Mouse (Mus musculus) forebrain, embryonic 15.5 days (tissue): ENCODE data around the gene Papss1. TPM values are rescaled to one million over a fixed set of nuclear protein-coding genes. Genes with fewer than 3 reads are reported as not detected.
A peak's percentile ranks its signal among the peaks of the same experiment; 100 is the strongest.

Source experiments
- ATAC-seq: fragments of 200-750 bp; cut with Nextera tagmentation; replicated peaks from 2 replicates; pipeline ENCODE4 v1.8.0; 2017; ENCODE audit warnings: mild to moderate bottlenecking, moderate TSS enrichment, moderate library complexity
- H3K27ac ChIP-seq: fragments of 300-500 bp; sonication (generic); replicated peaks from 2 replicates; pipeline ENCODE4 v1.5.1; 2015; ENCODE audit warnings: mild to moderate bottlenecking, inconsistent platforms
- H3K27me3 ChIP-seq: fragments of 300-500 bp; sonication (generic); 2 replicates; pipeline ENCODE4 v1.6.1; 2015; ENCODE audit warnings: inconsistent platforms
- H3K36me3 ChIP-seq: fragments of 300-500 bp; sonication (generic); 2 replicates; pipeline ENCODE4 v1.6.1; 2015; ENCODE audit warnings: mild to moderate bottlenecking, inconsistent platforms
- H3K4me1 ChIP-seq: fragments of 300-500 bp; sonication (generic); 2 replicates; pipeline ENCODE4 v1.6.1; 2015; ENCODE audit warnings: inconsistent platforms
- H3K4me2 ChIP-seq: fragments of 300-500 bp; sonication (generic); replicated peaks from 2 replicates; pipeline ENCODE4 v1.6.1; 2015; ENCODE audit warnings: mild to moderate bottlenecking, inconsistent platforms
- H3K4me3 ChIP-seq: fragments of 300-500 bp; sonication (generic); 2 replicates; pipeline ENCODE4 v1.5.1; 2015; ENCODE audit warnings: mild to moderate bottlenecking, inconsistent platforms
- H3K9ac ChIP-seq: fragments of 300-500 bp; sonication (generic); replicated peaks from 2 replicates; pipeline ENCODE4 v1.6.1; 2015; ENCODE audit warnings: mild to moderate bottlenecking, inconsistent platforms
- H3K9me3 ChIP-seq: fragments of 300-500 bp; sonication (generic); 2 replicates; pipeline ENCODE4 v1.6.1; 2016; ENCODE audit warnings: inconsistent platforms
- WGBS: fragments of 180-500 bp; shearing (Covaris S2); methylation state at CpG from one replicate; pipeline ENCODE4 v1.1.7; 2015; ENCODE audit warnings: mixed read lengths; 5-methylcytosine and 5-hydroxymethylcytosine counted together
- polyA plus RNA-seq: library from polyadenylated mRNA; unstranded; fragments of >200 nt; fragmentation: Nextera tagmentation; extraction: Ambion mirVana; gene quantifications from 2 replicates; pipeline ENCODE4 v1.2.1, GENCODE M21; 2015

Gene Papss1
- polyA plus RNA-seq, 1 experiment from 2014 or later: 126 TPM

GRCm38 (mm10) chr3:131552349-131553254, 12.0 kb upstream of the Papss1 start:
- no peak overlapping the region for H3K9ac ChIP-seq
- no peaks in the 10 kb centered on the region for H3K9me3 ChIP-seq
- WGBS: 39% methylated on average over 9 of the region's 9 CpGs
- no peak overlapping the region for H3K4me2 ChIP-seq
- H3K27me3 ChIP-seq: no peaks in the 10 kb centered on the region
- no peaks in the 10 kb centered on the region for H3K36me3 ChIP-seq
- no peak overlapping the region for H3K4me3 ChIP-seq
- H3K4me1 ChIP-seq: no peaks in the 10 kb centered on the region
- no peak overlapping the region for H3K27ac ChIP-seq
- peak; percentile 66 for ATAC-seq

- Histone ChIP-seq H3K27ac (no peak overlapping the region), H3K9me3 (no peaks in the 10 kb centered on the region), H3K4me2 (no peak overlapping the region), H3K27me3 (no peaks in the 10 kb centered on the region), H3K4me3 (no peak overlapping the region), H3K9ac (no peak overlapping the region), H3K36me3 (no peaks in the 10 kb centered on the region), H3K4me1 (no peaks in the 10 kb centered on the region)
- no peak for ATAC-seq
Observed at GRCm38 (mm10) chr3:131555771-131556170, 8.8 kb upstream of the Papss1 start.

- H3K27ac ChIP-seq: no peak overlapping the region
- H3K4me2 ChIP-seq: no peak overlapping the region
- H3K36me3 ChIP-seq: no peaks in the 10 kb centered on the region
- no peak overlapping the region for H3K4me3 ChIP-seq
- no peak overlapping the region for H3K9ac ChIP-seq
- peaks cover 19% of the 10 kb centered on the region for H3K4me1 ChIP-seq
- no peak for ATAC-seq
- H3K9me3 ChIP-seq: no peaks in the 10 kb centered on the region
- H3K27me3 ChIP-seq: no peaks in the 10 kb centered on the region
Observed at GRCm38 (mm10) chr3:131561591-131561990, 3.0 kb upstream of the Papss1 start.

GRCm38 (mm10) chr3:131565257-131565610, 666 bp downstream of the Papss1 start:
- no peaks in the 10 kb centered on the region for H3K36me3 ChIP-seq
- H3K27me3 ChIP-seq: no peaks in the 10 kb centered on the region
- no peaks in the 10 kb centered on the region for H3K9me3 ChIP-seq
- peak overlapping the region; percentile 92 for H3K9ac ChIP-seq
- ATAC-seq: no peak
- H3K4me3 ChIP-seq: peak overlapping the region; percentile 92
- H3K4me1 ChIP-seq: peaks cover 23% of the 10 kb centered on the region
- WGBS: under 1% methylated on average over 9 of the region's 9 CpGs
- peak overlapping the region; percentile 93 for H3K27ac ChIP-seq
- peak overlapping the region; percentile 54 for H3K4me2 ChIP-seq

GRCm38 (mm10) chr3:131566281-131566680, 1.7 kb downstream of the Papss1 start:
- peak overlapping the region; percentile 92 for H3K4me3 ChIP-seq
- 84% methylated on average over 2 of the region's 2 CpGs for WGBS
- peaks cover 23% of the 10 kb centered on the region for H3K4me1 ChIP-seq
- no peaks in the 10 kb centered on the region for H3K9me3 ChIP-seq
- H3K9ac ChIP-seq: 0 out of 2 replicates have a peak overlapping the region, but pooled peaks have one; percentile 92
- no peaks in the 10 kb centered on the region for H3K36me3 ChIP-seq
- no peaks in the 10 kb centered on the region for H3K27me3 ChIP-seq
- H3K27ac ChIP-seq: no peak overlapping the region
- no peak for ATAC-seq
- H3K4me2 ChIP-seq: peak overlapping the region; percentile 54

- Histone ChIP-seq H3K4me1 (peaks cover 15% of the 10 kb centered on the region), H3K27ac (no peak overlapping the region), H3K36me3 (no peaks in the 10 kb centered on the region), H3K27me3 (no peaks in the 10 kb centered on the region), H3K9ac (no peak overlapping the region), H3K9me3 (no peaks in the 10 kb centered on the region), H3K4me3 (no peak overlapping the region), H3K4me2 (no peak overlapping the region)
- 67% methylated on average over 1 of the region's 1 CpGs for whole genome bisulfite sequencing
- ATAC-seq: no peak
Observed at GRCm38 (mm10) chr3:131570506-131570905, 5.9 kb downstream of the Papss1 start.

- Histone ChIP-seq H3K4me1 (no peaks in the 10 kb centered on the region), H3K27ac (no peak overlapping the region), H3K36me3 (no peaks in the 10 kb centered on the region), H3K9ac (no peak overlapping the region), H3K4me3 (no peak overlapping the region), H3K4me2 (no peak overlapping the region), H3K27me3 (no peaks in the 10 kb centered on the region), H3K9me3 (no peaks in the 10 kb centered on the region)
- no peak for ATAC-seq
- 91% methylated on average over 3 of the region's 3 CpGs for WGBS
Observed at GRCm38 (mm10) chr3:131573555-131573954, 9.0 kb downstream of the Papss1 start.

GRCm38 (mm10) chr3:131578434-131579104, 14.0 kb downstream of the Papss1 start:
- no peak overlapping the region for H3K4me2 ChIP-seq

GRCm38 (mm10) chr3:131580040-131580439, 15.5 kb downstream of the Papss1 start:
- Histone ChIP-seq H3K36me3 (peaks cover 34% of the 10 kb centered on the region), H3K27ac (no peak overlapping the region), H3K4me3 (no peak overlapping the region), H3K27me3 (no peaks in the 10 kb centered on the region), H3K9ac (no peak overlapping the region), H3K4me1 (no peaks in the 10 kb centered on the region), H3K4me2 (no peak overlapping the region), H3K9me3 (no peaks in the 10 kb centered on the region)
- WGBS: 90% methylated on average over 4 of the region's 4 CpGs
- no peak for ATAC-seq

More at GRCm38 (mm10) chr3:131578434-131579104, 14.0 kb downstream of the Papss1 start:
- H3K27me3 ChIP-seq: no peaks in the 10 kb centered on the region
- H3K9ac ChIP-seq: no peak overlapping the region
- H3K9me3 ChIP-seq: no peaks in the 10 kb centered on the region
- 91% methylated on average over 7 of the region's 7 CpGs for WGBS
- no peak overlapping the region for H3K27ac ChIP-seq
- no peak for ATAC-seq
- H3K4me1 ChIP-seq: no peaks in the 10 kb centered on the region
- H3K4me3 ChIP-seq: no peak overlapping the region
- peaks cover 21% of the 10 kb centered on the region for H3K36me3 ChIP-seq

- Histone ChIP-seq H3K27me3 (no peaks in the 10 kb centered on the region), H3K9me3 (no peaks in the 10 kb centered on the region), H3K4me3 (no peak overlapping the region), H3K9ac (no peak overlapping the region), H3K4me1 (no peaks in the 10 kb centered on the region), H3K27ac (no peak overlapping the region), H3K4me2 (no peak overlapping the region), H3K36me3 (peaks cover 43% of the 10 kb centered on the region)
- 89% methylated on average over 7 of the region's 7 CpGs for WGBS
- no peak for ATAC-seq
Observed at GRCm38 (mm10) chr3:131581096-131581495, 16.5 kb downstream of the Papss1 start.

GRCm38 (mm10) chr3:131586818-131587217, 22.2 kb downstream of the Papss1 start:
- WGBS: 98% methylated on average over 3 of the region's 3 CpGs
- H3K4me1 ChIP-seq: no peaks in the 10 kb centered on the region
- H3K9me3 ChIP-seq: no peaks in the 10 kb centered on the region
- no peak overlapping the region for H3K9ac ChIP-seq
- no peak overlapping the region for H3K4me2 ChIP-seq
- no peaks in the 10 kb centered on the region for H3K27me3 ChIP-seq
- H3K4me3 ChIP-seq: no peak overlapping the region
- peaks cover 67% of the 10 kb centered on the region for H3K36me3 ChIP-seq
- ATAC-seq: 0 out of 2 replicates have a peak, but pooled peaks have one; percentile 53
- H3K27ac ChIP-seq: no peak overlapping the region

- WGBS: 97% methylated on average over 10 of the region's 10 CpGs
- Histone ChIP-seq H3K27ac (no peak overlapping the region), H3K36me3 (peaks cover 57% of the 10 kb centered on the region), H3K9me3 (no peaks in the 10 kb centered on the region), H3K9ac (no peak overlapping the region), H3K27me3 (no peaks in the 10 kb centered on the region), H3K4me2 (no peak overlapping the region), H3K4me1 (no peaks in the 10 kb centered on the region), H3K4me3 (no peak overlapping the region)
- no peak for ATAC-seq
Observed at GRCm38 (mm10) chr3:131587959-131588358, 23.4 kb downstream of the Papss1 start.
